Mouse (Mus musculus) urinary bladder, adult 18-20 months (tissue): Measurements from ENCODE around the gene Gm42421.
A peak's percentile ranks its signal among the peaks of the same experiment; 100 is the strongest.

ENCODE experiments used
- DNase-seq, 2 experiments: peaks; one replicate each; pipeline ENCODE4 v3.0.0; 2022; ENCODE audit warnings: low spot score in 2 of 2, mixed read lengths in 2 of 2

Gm42421 gene

DNA sequence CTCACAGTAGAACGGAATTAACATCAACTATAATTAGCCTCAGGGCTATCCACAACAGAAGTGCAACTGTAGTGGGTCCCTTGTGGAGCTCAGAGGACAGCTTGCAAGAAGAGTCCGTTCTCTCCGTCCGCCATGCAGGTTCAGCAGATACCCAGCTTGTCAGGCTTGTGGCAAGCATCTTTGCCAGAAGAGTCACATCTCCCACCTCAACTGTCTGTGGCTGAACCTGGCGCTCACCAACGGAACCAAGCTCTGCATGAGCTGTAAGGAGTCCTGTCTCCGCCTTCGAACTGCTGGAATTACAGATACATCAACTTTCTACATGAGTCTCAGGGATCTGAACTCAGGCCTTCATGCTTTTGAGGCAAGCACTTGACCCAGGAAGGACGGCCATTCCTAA is 8.2 kb downstream of the Gm42421 start:
- no peak for DNase-seq

DNA sequence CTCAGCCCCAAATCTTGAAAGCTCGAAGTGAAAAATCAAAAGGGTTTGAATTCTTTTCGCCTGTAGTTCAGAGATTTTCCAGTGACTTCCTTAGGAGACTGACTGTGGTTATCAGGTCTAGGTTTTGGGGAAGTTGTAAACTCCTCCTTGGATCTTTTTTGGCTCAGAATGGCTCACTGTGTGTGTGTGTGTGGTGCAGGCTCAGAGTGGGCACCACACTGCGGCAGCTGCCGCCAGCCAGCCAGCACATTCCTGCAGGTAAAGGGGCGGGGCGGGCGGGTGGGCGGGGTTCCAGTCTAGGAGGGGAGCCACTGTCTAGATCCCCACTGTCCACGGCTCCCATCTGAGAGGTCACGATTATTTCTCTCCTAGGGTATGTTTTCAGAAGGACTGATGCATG is 13.6 kb downstream of the Gm42421 start:
- no peak for DNase-seq

DNA sequence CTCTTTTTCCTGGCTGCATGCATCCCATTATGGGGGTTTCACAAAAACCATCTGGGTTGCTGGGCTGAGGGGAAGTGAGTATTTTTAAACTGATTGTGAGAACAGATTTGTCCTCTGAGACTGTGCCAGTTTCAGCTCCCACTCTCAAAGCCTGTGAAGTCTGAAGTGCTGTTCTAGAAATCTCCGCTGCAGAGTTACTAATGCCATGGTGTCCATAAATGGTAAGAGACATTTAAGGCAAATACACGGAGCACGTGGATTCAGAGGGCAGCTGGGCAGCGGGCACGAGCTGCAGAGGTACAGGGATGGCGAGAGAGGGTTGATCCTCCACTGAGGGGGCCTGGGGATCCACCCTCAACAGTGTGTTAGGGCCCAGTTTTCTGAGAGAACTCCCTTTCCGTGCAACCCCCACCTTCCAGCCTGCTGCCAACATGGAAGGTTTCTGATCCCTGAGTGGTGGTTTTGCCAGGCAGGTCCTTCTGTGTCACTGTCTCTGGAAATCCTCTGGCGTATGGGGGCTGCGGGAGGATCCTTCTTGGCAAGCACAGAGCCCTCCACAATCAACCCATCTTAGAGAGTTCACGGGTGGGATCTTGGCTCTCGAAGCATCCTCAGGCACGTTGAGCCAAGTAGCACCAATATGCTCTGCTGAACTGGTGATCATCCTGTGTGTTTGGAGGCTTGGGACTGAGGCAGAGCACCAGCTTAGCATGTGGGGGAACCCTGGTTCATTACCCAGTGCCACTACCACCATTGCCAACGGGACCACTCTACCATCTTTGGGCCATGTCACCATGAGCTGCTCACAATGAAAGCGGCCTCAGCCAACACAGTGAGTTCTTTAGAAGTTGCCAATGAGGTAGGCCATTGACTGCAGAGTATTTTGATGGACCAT is 15.5 kb downstream of the Gm42421 start:
- DNase-seq, result no peak

DNA sequence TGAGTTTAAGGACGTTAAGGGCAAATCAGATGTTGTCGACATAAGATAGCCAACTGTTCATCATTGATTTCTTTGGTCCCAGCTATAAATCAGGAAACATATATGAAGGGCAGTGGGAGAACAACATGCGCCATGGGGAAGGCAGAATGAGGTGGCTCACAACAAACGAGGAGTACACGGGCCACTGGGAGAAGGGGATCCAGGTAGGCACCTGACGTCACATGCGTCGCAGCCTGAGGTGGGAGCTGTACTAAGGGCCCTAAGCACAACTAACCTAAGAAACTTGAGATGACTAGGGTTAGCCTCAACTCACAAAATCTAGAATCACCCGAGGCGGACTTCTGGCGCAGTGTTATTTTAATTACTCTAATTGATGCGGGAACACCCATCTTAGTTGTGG is 20.4 kb downstream of the Gm42421 start:
- DNase-seq, result no peak

DNA sequence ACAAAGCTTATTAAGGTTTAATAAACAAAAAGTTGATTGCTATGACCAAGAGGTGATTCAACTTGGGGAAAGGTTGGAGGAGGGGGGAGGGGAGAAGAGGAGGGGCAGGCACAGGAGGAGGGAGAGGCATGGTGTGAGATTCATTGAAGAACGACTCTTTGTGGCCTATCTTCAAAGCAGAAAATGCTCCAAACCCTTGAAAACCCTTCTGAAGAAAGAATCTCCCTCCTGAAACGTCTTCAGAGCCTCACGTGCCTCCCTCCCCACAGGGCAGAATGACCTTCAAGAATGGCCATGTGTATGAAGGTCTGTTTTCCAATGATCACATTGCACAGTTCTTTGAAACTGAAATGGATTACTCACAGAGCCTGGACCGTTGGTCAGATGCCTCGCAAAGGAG is 22.0 kb downstream of the Gm42421 start:
- no peak for DNase-seq

DNA sequence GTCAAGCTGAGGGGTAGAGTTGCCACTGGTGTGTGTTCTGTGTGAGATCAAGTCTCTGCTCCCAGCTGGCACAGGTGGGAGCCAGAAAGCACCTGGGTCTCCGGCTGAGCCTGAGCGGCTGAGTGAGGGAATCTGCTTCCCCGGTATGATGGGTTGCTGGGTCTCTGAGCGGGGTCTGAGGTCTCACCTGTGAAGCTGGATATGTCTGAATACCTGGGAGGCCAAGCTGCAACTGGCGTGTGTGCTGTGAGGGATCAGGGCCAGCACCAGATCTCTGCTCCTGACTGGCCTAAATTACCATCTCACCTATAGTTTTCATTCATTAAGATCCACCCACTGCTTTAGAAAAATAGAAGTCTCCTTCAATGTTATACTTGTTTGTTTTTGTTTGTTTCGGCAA is 29.1 kb downstream of the Gm42421 start:
- DNase-seq, result no peak

DNA sequence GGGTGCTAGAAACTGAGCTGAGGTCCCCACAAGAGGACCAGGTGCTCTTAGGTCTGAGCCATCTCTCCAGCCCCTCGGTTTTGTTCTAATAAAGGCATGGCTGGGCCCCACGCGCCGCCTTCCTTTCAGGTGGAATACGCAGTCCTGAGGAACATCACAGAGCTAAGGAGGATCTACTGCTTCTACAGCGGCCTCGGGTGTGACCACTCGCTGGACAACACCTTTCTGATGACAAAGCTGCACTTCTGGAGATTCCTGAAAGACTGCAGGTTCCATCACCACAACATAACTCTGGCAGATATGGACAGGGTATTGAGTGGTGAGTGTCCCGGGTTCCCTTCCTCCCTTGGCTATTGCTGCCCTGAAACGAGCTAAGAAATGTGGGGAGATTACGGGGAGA is 31.6 kb downstream of the Gm42421 start:
- DNase-seq, result no peak

DNA sequence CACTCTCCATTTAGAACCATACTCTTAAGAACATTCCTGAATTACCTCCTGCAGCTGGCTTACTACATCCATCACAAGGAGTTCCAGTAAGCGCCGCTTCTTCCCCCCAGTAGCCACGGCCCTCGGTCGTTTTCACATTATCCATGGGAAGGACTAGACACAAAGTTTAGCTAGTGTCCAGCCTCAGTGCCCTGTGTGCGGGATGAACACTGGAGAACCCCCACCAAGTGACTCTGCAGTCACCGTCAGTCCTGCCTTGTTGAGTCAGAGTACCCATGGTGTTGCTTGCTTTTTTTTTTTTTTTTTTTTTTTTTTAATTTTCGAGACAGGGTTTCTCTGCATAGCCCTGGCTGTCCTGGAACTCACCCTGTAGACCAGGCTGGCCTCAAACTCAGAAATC is 33.2 kb downstream of the Gm42421 start:
- DNase-seq, result no peak

DNA sequence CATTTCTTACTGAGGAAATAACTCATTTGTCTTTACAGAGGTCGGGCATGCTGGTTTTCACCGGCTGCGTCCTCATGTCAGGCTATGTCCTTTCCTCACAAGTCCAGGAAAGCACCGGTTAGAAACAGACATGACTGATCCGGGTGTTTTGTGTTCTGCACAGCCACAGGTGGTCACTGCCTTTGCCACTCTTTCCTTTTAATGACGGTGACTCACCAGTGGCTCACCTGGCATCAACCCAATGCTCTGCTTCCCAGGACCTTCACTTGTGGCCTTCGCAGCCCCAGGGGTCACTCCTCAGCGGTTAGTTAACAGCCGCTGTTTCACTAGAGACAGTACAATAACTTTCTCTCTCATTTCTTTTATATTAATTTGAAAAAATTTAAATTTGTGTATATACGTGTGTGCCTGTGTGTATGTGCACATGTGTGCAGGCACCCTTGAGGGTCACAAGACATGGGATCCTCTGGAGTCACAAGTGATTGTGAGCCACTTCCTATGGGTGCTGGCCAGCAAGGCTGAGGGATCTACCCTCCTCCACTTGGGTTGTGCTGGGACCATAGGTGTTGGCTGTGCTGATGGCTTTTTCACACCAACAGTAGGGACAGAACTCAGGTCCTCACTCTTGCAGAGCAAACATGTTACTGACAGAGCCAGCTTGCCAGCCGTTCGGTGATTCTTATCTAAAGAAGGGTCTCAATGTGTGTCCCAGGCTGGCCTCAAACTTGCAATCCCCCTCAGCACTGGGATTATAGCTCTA is 37.8 kb downstream of the Gm42421 start:
- peak in 1 of 2 experiments; percentile 4 for DNase-seq

DNA sequence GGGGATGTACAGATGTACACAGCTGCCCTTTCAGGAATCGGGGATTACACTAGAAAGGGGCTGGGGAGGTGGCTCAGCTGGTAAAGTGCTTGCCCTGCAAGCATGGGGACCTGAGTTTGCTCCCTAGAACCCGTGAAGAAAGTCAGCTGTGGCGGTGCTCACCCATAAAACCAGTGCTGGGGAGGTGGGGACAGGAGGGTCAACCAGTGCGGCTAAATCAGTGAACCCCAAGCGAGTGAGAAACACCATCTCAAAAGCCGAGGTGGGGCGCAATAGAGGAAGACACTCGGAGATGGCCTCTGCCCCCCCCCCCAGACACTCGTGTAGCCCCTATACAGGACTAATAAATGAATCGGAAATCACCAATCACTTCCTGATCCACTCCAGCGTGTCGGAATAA is 38.7 kb downstream of the Gm42421 start:
- no peak for DNase-seq

DNA sequence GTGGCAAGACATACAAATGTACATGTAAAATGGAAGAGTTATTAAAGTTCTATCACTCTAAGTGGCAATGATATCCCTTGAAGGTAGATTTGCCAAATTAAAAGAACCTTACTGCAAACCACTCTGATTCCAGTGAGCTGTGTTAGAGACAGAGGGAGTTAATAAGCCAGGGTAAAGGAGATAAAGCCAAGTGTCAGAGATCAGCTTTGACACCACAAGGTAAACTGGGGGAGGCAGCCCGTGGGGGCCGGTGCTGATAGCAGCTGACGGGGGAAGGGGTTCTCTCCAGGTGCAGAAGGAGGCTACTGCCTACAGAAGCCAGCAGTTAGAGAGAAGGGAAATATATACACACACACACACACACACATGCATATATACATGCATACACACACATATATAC is 44.7 kb downstream of the Gm42421 start:
- DNase-seq, result no peak

DNA sequence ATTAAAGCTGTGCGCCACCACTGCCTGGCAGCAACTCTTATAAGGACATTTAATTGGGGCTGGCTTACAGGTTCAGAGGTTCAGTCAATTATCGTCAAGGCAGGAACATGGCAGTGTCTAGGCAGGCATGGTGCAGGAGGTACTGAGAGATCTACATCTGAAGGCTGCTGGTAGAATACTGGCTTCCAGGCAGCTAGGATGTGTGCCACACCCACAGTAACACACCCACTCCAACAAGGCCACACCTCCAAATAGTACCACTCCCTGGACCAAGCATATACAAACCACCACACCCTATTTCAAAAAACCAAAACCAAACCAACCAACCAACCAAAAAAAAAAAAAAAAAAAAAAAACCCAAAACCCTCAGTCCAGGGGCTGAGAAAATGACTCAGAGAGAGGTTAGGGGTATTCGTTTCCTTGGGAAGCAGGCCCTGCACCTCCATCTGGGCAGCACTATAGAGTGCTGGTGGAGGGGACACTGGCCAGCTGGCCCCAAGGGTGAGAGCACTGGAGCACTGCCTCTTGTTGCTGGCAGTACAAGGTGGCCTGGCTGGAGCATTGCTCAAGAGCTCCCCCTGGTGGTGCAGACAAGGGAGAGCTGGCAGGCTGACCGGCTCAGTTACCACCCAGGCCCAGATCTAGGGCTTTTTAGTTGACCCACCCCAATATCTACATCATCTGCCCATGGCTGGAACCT is 47.1 kb downstream of the Gm42421 start:
- DNase-seq, result peak in 1 of 2 experiments; percentile 18

DNA sequence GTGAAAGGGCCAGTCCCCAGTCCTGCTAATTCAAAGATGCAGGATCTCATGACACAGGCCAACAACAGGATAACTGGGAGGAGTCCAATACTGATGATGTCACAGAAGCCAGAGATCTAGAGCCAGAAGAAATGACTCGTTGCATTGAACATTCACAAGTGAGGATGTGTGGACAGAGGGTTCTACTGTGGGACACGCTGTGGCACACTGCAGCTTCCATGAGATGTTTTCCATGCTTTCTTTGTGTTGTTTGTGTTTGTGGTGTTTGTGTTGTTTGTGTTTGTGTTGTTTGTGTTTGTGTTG is 47.6 kb downstream of the Gm42421 start:
- DNase-seq, result no peak

DNA sequence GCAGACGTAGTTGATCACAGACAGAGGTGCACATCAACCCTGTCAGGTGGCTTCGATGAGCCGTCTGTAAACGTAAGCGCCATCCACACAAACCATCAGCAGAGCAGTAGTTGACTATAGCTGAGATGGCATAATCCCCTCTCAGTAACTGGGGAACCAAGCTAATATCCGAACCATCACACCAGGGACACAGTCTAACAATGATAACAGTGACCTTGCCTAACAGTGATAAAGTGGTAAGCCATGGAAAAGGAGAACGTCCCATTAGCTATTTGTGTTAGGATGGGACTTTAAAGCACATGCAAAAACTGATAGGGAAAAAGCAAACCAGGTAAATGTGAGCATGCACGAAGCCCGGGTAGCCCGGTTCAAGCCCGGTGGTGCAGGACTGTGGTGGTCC is 48.3 kb downstream of the Gm42421 start:
- DNase-seq, result no peak

DNA sequence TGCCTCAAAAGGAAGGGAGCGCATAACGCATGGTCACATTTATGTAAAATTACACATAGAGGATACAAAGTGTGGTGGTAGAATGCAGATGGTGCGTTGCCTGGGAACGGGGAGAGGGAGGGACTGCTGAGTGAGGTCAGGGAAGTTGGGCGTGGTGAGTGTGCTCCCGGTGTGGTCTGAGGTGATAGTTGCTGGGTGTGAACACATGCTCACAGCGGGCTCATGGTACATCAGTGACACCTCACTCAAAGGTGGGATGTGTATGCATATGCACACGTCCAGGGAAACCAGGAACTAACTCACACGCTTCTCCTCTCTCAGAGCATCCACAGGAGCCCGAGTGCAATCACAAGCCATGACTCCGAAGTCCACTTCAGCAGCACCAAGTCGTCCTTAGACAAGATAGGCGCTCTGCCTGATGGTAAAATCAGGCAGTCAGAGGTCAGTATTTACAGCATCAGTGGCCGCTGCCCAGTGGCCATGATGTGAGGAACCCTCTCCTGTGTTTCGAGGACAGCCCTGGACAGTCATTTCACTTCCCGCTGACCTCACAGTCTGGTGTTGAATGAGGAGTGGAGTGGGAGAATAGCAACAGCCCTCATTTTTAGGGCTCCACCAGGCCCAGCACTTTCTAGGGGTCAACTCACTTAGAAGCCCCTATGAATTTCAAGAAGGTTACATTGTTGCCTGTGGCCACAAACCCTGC is 48.9 kb downstream of the Gm42421 start:
- no peak for DNase-seq

DNA sequence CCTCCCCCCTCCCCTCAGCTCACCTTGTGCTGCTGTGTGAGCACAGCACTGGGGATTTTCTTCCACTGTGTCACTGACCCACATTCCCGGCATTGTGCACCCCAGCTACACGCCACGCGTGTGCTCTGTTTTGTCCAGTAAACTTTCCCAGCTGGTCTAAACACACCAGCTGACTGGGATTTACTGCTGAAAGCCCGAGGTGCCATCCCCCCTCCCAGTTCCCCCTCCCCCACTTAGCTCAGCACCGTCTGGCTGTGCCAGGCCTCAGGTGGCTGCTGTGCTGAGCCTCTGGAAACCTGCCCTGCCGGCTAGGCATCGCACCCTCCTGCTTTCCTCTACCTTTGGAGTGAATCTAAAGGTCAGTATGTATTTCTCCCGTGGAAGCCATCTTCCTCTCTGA is 52.9 kb downstream of the Gm42421 start:
- no peak for DNase-seq

DNA sequence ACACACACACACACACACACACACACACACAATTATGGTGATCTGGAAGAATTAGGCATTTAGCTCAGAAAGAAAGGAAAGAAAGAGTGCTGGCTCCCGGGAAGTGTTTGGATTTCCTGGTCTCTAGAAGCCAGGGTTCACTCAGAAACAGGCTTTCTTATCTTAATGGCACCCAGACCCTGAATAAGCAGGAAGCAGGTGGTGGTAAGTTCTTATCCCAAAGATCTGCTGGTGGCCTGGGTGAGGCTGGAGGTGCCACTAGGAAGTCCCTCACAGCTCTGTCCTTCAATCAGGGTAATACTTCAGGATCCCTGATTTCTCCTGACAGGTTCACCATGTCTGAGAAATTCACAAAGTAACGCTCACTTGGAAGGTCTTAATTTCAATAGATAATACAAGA is 54.4 kb downstream of the Gm42421 start:
- DNase-seq, result no peak

DNA sequence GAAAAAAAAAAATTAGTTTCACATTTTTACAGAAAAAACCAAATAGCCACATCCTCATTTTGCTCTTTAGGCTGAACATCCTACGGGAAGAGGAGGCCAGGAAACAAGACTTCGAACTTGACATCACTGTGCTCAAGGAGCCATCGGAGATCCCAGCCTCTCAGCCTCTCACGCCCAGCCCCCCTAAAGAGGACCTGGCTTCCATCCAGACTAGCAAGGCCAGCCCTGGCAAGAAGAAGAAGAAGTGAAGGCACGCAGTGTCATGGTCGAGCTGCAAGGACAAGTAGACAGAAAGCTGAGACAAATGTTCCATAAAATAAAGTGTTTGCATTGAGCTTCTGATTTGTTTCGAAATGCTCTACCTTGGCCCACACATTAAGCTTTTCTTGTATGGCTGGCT is 57.4 kb downstream of the Gm42421 start:
- no peak for DNase-seq
